Mouse (Mus musculus) G1E (cell line): ENCODE results near the gene Sdc1. TPM values are rescaled to one million over a fixed set of nuclear protein-coding genes. Genes with fewer than 3 reads are reported as not detected.

Experiments used
- ATAC-seq: 2 replicates; pipeline ENCODE4 v1.8.0; 2016; ENCODE audit warnings: mild to moderate bottlenecking; ENCODE audit not compliant: insufficient number of reproducible peaks, poor library complexity, low FRiP score, severe bottlenecking; ENCODE audit errors: extremely low read depth
- DNase-seq: peaks from one replicate; pipeline ENCODE4 v3.0.0; 2012; ENCODE audit warnings: low spot score
- H3K27me3 ChIP-seq: 2 replicates; pipeline ENCODE4 v1.6.1; 2012; ENCODE audit warnings: mild to moderate bottlenecking, low read length, inconsistent platforms; ENCODE audit not compliant: insufficient read depth
- H3K36me3 ChIP-seq: replicated peaks from 2 replicates; pipeline ENCODE3; 2012; ENCODE audit warnings: mild to moderate bottlenecking, inconsistent platforms
- H3K4me1 ChIP-seq: 2 replicates; pipeline ENCODE4 v1.6.1; 2012; ENCODE audit warnings: low read depth, low read length, inconsistent platforms, mixed read lengths; ENCODE audit not compliant: insufficient read depth
- H3K4me3 ChIP-seq: 2 replicates; pipeline ENCODE4 v1.5.1; 2012; ENCODE audit warnings: low read depth, mild to moderate bottlenecking, inconsistent platforms, low read length, moderate library complexity, mixed read lengths
- H3K9me3 ChIP-seq: replicated peaks from 2 replicates; pipeline ENCODE4 v1.6.1; 2012; ENCODE audit warnings: inconsistent platforms
- CTCF ChIP-seq: IDR thresholded peaks from 2 replicates; pipeline ENCODE4 v1.5.1; 2012; ENCODE audit warnings: low read depth, low read length, inconsistent platforms, mixed read lengths
- GATA1 ChIP-seq: IDR thresholded peaks from 2 replicates; pipeline ENCODE4 v1.6.1; 2012; ENCODE audit warnings: borderline replicate concordance, low read length, inconsistent platforms, mixed read lengths
- GATA2 ChIP-seq: IDR thresholded peaks from 2 replicates; pipeline ENCODE4 v1.6.1; 2012; ENCODE audit warnings: low read depth, low read length, inconsistent platforms, borderline replicate concordance
- POLR2AphosphoS5 ChIP-seq: IDR thresholded peaks from 2 replicates; pipeline ENCODE4 v1.6.1; 2012; ENCODE audit warnings: low read depth, low read length, inconsistent platforms; ENCODE audit not compliant: insufficient replicate concordance
- TAL1 ChIP-seq: conservative IDR thresholded peaks from 2 replicates; pipeline ENCODE4 v1.6.1; 2012; ENCODE audit warnings: low read depth, low read length, inconsistent platforms, mixed read lengths
- polyA plus RNA-seq: library from polyadenylated mRNA; stranded (reverse); fragments of >175 nt; gene quantifications from 2 replicates; pipeline ENCODE4 v1.2.3, GENCODE M21; 2012
- total RNA-seq, 2 experiments: library from RNA; stranded (forward) in 1 of 2; stranded (reverse) in 1 of 2; fragments of 200-1000 nt in 1 of 2; fragments of >200 nt in 1 of 2; fragmentation: Nextera tagmentation in 1 of 2; gene quantifications; 2 replicates each; pipeline ENCODE4 v1.2.3; 2014 to 2017

Gene Sdc1
- total and polyA plus RNA-seq, 3 experiments, result 0.33 to 0.73 TPM; not detected in 1

- no peaks in the 10 kb centered on the region; the same call in 1 of the 2 replicates for H3K27me3 ChIP-seq
- TF ChIP-seq TAL1 (no peak), GATA2 (no peak), POLR2AphosphoS5 (no peak), CTCF (no peak)
- H3K4me3 ChIP-seq, result no peak overlapping the region
- no peaks in the 10 kb centered on the region for H3K36me3 ChIP-seq
- no peak for ATAC-seq
- no peaks in the 10 kb centered on the region for H3K4me1 ChIP-seq
- no peaks in the 10 kb centered on the region for H3K9me3 ChIP-seq
- no peak for DNase-seq
Observed at GRCm38 (mm10) chr12:8811894-8812560, 40.9 kb downstream of the Sdc1 start.

GRCm38 (mm10) chr12:8817467-8818232 is 46.5 kb downstream of the Sdc1 start:
- H3K4me3 ChIP-seq, result no peak overlapping the region
- no peaks in the 10 kb centered on the region for H3K4me1 ChIP-seq
- TF ChIP-seq POLR2AphosphoS5 (no peak), GATA2 (no peak), TAL1 (no peak), CTCF (no peak), GATA1 (no peak)
- ATAC-seq (no peak), DNase-seq (no peak)
- H3K27me3 ChIP-seq, result no peaks in the 10 kb centered on the region
- no peaks in the 10 kb centered on the region for H3K36me3 ChIP-seq
- no peaks in the 10 kb centered on the region for H3K9me3 ChIP-seq

DNA sequence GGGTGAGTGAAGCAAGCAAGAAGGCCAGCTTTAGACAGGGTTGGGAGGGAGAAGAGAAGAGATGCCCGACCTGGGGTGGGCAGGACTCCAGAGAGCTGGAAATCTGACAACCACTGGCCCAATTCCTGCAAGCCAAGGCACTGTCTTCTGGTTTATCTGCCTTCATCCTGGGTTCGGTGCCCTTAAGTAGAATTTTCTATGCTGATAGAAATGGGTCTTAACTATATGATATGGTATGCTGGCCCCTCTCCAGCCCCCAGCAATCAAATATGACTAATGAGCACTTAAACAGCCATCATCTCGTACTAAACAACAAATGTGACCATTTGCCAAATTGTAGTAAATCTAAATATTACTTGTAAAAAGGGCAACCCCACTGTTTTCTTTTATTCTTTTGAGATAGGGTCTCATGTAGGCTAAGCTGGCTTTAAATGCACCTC is 47.1 kb downstream of the Sdc1 start:
- Histone ChIP-seq H3K4me3 (no peak overlapping the region), H3K9me3 (no peaks in the 10 kb centered on the region), H3K36me3 (no peaks in the 10 kb centered on the region), H3K4me1 (no peaks in the 10 kb centered on the region), H3K27me3 (0 out of 2 replicates have a peak, but pooled peaks cover 2% of the 10 kb centered on the region)
- DNase-seq (no peak), ATAC-seq (no peak)
- TF ChIP-seq POLR2AphosphoS5, result no peak
- no peak for TF ChIP-seq GATA1
- TF ChIP-seq GATA2, result no peak
- TF ChIP-seq TAL1, result no peak
- TF ChIP-seq CTCF, result no peak

GRCm38 (mm10) chr12:8824995-8825703 is 54.0 kb downstream of the Sdc1 start:
- no peak overlapping the region for H3K4me3 ChIP-seq
- 0 out of 2 replicates have a peak, but pooled peaks cover 3% of the 10 kb centered on the region for H3K27me3 ChIP-seq
- no peaks in the 10 kb centered on the region for H3K4me1 ChIP-seq
- H3K36me3 ChIP-seq, result no peaks in the 10 kb centered on the region
- no peak for ATAC-seq
- no peak for TF ChIP-seq GATA1
- TF ChIP-seq TAL1, result no peak
- no peak for TF ChIP-seq GATA2
- TF ChIP-seq POLR2AphosphoS5, result no peak
- no peak for TF ChIP-seq CTCF
- H3K9me3 ChIP-seq, result no peaks in the 10 kb centered on the region
- DNase-seq, result no peak

DNA sequence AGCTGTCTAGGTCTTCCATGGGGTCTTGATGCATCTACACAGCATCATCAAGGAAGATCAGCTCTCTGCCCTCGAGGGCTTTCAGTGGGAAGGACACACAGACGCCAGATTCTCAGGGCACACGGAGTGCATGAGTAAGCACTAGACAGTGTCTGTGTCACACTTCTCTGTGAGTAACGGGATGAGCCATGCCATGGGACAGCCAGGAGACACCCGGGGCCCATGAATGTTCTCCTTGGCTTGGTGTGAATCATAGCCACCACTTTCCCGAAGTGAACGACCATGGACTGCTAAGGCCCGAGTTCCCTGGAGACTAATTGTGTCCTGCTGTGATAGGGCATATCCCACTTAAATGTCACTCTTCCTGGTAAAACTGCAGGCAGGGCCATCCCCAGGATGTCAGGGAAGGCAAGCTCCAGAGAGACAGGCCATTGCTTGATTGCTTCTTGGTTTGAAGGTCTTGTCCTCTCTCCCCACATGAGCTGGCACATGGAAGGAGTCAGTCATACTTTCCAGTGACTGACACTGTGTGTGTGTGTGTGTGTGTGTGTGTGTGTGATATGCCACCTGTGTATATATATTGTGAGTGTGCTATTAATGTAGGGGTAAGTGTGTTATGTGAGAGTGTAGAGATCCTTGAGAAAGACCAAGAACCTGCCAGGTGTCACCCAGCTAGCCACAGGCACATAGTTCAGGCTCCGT is 56.0 kb downstream of the Sdc1 start:
- Histone ChIP-seq H3K27me3 (peaks cover 10% of the 10 kb centered on the region), H3K4me1 (no peaks in the 10 kb centered on the region), H3K36me3 (no peaks in the 10 kb centered on the region), H3K9me3 (no peaks in the 10 kb centered on the region), H3K4me3 (no peak overlapping the region)
- TF ChIP-seq CTCF (no peak), TAL1 (no peak), GATA2 (no peak), POLR2AphosphoS5 (no peak), GATA1 (no peak)
- DNase-seq (no peak), ATAC-seq (no peak)
